Mouse (Mus musculus) liver, embryonic 15.5 days (tissue): ENCODE data around the gene Hps3. TPM values are rescaled to one million over a fixed set of nuclear protein-coding genes. Genes with fewer than 3 reads are reported as not detected.
A peak's percentile ranks its signal among the peaks of the same experiment; 100 is the strongest.
"Not testable (repeated sequence)": the region's sequence is repeated elsewhere in the genome, so short reads cannot be mapped to it uniquely, and the experiment has no call there.

Experiments used
- ATAC-seq: fragments of 200-750 bp; cut with Nextera tagmentation; 2 replicates; pipeline ENCODE4 v1.8.0; 2017; ENCODE audit warnings: moderate number of reproducible peaks, mild to moderate bottlenecking, moderate library complexity; ENCODE audit not compliant: insufficient read depth
- H3K27ac ChIP-seq: fragments of 300-500 bp; sonication (generic); replicated peaks from 2 replicates; pipeline ENCODE4 v1.5.1; 2015; ENCODE audit warnings: mild to moderate bottlenecking, inconsistent platforms
- H3K27me3 ChIP-seq: fragments of 300-500 bp; sonication (generic); 2 replicates; pipeline ENCODE4 v1.6.1; 2015; ENCODE audit warnings: mild to moderate bottlenecking, inconsistent platforms
- H3K36me3 ChIP-seq: fragments of 300-500 bp; sonication (generic); replicated peaks from 2 replicates; pipeline ENCODE4 v1.6.1; 2015; ENCODE audit warnings: moderate library complexity, mild to moderate bottlenecking, inconsistent platforms
- H3K4me1 ChIP-seq: fragments of 300-500 bp; sonication (generic); replicated peaks from 2 replicates; pipeline ENCODE4 v1.6.1; 2015; ENCODE audit warnings: inconsistent platforms
- H3K4me2 ChIP-seq: fragments of 300-500 bp; sonication (generic); 2 replicates; pipeline ENCODE4 v1.6.1; 2015; ENCODE audit warnings: moderate library complexity, mild to moderate bottlenecking, inconsistent platforms
- H3K4me3 ChIP-seq: fragments of 300-500 bp; sonication (generic); replicated peaks from 2 replicates; pipeline ENCODE4 v1.5.1; 2015; ENCODE audit warnings: mild to moderate bottlenecking, inconsistent platforms
- H3K9ac ChIP-seq: fragments of 300-500 bp; sonication (generic); 2 replicates; pipeline ENCODE4 v1.6.1; 2015; ENCODE audit warnings: moderate library complexity, mild to moderate bottlenecking, inconsistent platforms
- H3K9me3 ChIP-seq: fragments of 300-500 bp; sonication (generic); replicated peaks from 2 replicates; pipeline ENCODE4 v1.6.1; 2016; ENCODE audit warnings: inconsistent platforms
- WGBS: fragments of 180-500 bp; shearing (Covaris S2); methylation state at CpG from one replicate; pipeline ENCODE4 v1.1.7; 2015; ENCODE audit warnings: mixed read lengths; ENCODE audit not compliant: insufficient replicate concordance; 5-methylcytosine and 5-hydroxymethylcytosine counted together
- polyA plus RNA-seq: library from polyadenylated mRNA; unstranded; fragments of >200 nt; fragmentation: Nextera tagmentation; extraction: Ambion mirVana; gene quantifications from 2 replicates; pipeline ENCODE4 v1.2.1, GENCODE M21; 2015

Gene Hps3
- polyA plus RNA-seq, 1 experiment from 2014 or later, result 5.8 TPM

GRCm38 (mm10) chr3:20028640-20029039, 6.5 kb downstream of the Hps3 start:
- H3K36me3 ChIP-seq, result peaks cover 35% of the 10 kb centered on the region
- no peak overlapping the region for H3K4me3 ChIP-seq
- peaks cover 7% of the 10 kb centered on the region for H3K4me1 ChIP-seq
- H3K27ac ChIP-seq, result no peak overlapping the region
- H3K9ac ChIP-seq, result no peak overlapping the region
- ATAC-seq, result no peak
- no peak overlapping the region for H3K4me2 ChIP-seq
- H3K27me3 ChIP-seq, result no peaks in the 10 kb centered on the region
- 69% methylated on average over 3 of the region's 3 CpGs for WGBS
- no peaks in the 10 kb centered on the region for H3K9me3 ChIP-seq

- Histone ChIP-seq H3K4me2 (no peak overlapping the region), H3K9me3 (no peaks in the 10 kb centered on the region), H3K36me3 (peaks cover 43% of the 10 kb centered on the region), H3K4me3 (no peak overlapping the region), H3K27me3 (no peaks in the 10 kb centered on the region), H3K9ac (no peak overlapping the region), H3K27ac (peak overlapping the region; percentile 53; the same call in 1 of the 2 replicates), H3K4me1 (0 out of 2 replicates have a peak, but pooled peaks cover 1% of the 10 kb centered on the region)
- ATAC-seq, result no peak
- 72% methylated on average over 5 of the region's 5 CpGs for WGBS
These were observed 7.3 kb downstream of the Hps3 start for GRCm38 (mm10) chr3:20027788-20028187.

GRCm38 (mm10) chr3:20026996-20027689, 8.0 kb downstream of the Hps3 start:
- Histone ChIP-seq H3K9ac (no peak overlapping the region), H3K27ac (peak overlapping the region; percentile 70), H3K4me1 (no peaks in the 10 kb centered on the region), H3K4me3 (no peak overlapping the region), H3K36me3 (peaks cover 49% of the 10 kb centered on the region), H3K27me3 (no peaks in the 10 kb centered on the region), H3K9me3 (no peaks in the 10 kb centered on the region), H3K4me2 (no peak overlapping the region)
- WGBS, result 63% methylated on average over 8 of the region's 8 CpGs
- ATAC-seq, result peak; percentile 51

DNA sequence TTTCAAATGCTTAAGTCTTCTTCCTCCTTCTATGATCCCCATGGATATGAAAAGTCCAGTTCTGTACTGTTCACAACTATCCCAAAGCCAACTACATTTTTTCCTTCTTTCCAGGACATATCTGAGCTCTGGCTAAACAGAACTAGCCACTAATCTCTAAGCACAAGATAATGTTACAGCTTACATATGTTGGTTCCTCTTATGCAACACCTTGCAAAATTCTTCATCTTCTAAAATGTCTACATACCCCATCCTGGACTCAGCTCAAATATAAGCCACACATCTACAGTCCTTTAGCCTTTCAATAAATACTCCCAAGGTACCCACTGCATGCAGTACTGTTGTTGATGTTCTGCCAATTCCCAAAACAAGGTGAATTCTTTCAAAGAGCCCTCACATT, 8.6 kb downstream of the Hps3 start:
- no peak for ATAC-seq
- no peak overlapping the region for H3K9ac ChIP-seq
- H3K4me2 ChIP-seq, result no peak overlapping the region
- peaks cover 51% of the 10 kb centered on the region for H3K36me3 ChIP-seq
- no peak overlapping the region for H3K4me3 ChIP-seq
- H3K27me3 ChIP-seq, result no peaks in the 10 kb centered on the region
- no peaks in the 10 kb centered on the region for H3K9me3 ChIP-seq
- peak overlapping the region; percentile 70 for H3K27ac ChIP-seq
- no peaks in the 10 kb centered on the region for H3K4me1 ChIP-seq

DNA sequence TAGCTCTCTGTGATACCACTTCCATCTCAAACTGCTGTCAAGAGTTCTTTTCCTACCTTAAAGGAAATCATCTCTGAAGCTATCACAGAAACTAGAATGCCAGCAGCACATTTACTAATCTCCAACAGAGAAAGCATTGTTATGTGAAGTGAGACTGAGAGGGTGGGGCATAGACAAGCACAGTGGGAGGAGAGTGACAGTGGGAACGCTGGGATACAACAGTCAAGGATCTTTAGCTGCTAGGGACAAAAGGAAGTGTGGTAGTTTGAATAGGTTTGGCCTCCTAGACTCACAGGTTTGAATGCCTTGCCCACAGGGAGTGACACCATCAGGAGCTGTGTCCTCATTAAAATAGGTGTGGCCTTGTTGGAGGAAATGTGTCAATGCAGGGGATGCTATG, 11.3 kb downstream of the Hps3 start:
- H3K4me2 ChIP-seq, result no peak overlapping the region
- H3K4me1 ChIP-seq, result no peaks in the 10 kb centered on the region
- H3K27me3 ChIP-seq, result no peaks in the 10 kb centered on the region
- H3K27ac ChIP-seq, result no peak overlapping the region
- H3K4me3 ChIP-seq, result no peak overlapping the region
- no peak overlapping the region for H3K9ac ChIP-seq
- WGBS, result 56% methylated on average over 1 of the region's 1 CpGs
- H3K36me3 ChIP-seq, result peaks cover 58% of the 10 kb centered on the region
- ATAC-seq, result no peak
- H3K9me3 ChIP-seq, result no peaks in the 10 kb centered on the region

GRCm38 (mm10) chr3:20018076-20018475, 17.0 kb downstream of the Hps3 start:
- Histone ChIP-seq H3K4me2 (no peak overlapping the region), H3K27ac (no peak overlapping the region), H3K9me3 (no peaks in the 10 kb centered on the region), H3K4me3 (no peak overlapping the region), H3K36me3 (peaks cover 51% of the 10 kb centered on the region), H3K27me3 (no peaks in the 10 kb centered on the region), H3K9ac (no peak overlapping the region), H3K4me1 (no peaks in the 10 kb centered on the region)
- WGBS, result 55% methylated on average over 8 of the region's 8 CpGs
- no peak for ATAC-seq

DNA sequence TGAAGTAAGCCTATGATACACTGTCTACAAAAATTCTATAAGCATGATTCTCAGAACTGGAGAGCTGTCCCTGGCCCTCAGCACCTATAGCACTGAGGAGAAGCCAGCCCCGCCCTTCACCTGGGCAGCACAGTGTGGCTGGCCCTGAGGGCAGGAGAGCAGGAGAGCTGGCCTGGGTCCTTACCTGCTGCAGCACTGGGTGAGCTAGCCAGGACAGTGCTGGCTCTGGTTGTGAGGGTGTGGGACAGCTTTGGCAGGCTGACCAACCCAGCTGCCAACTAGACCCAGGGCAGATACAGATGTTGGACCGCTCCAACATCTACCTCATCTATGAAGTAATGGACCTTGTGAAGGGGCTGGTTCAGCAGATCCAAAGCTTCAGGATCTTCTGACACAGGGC, 20.7 kb downstream of the Hps3 start:
- no peaks in the 10 kb centered on the region for H3K27me3 ChIP-seq
- no peaks in the 10 kb centered on the region for H3K4me1 ChIP-seq
- H3K9ac ChIP-seq, result no peak overlapping the region
- no peak overlapping the region for H3K4me3 ChIP-seq
- H3K27ac ChIP-seq, result no peak overlapping the region
- H3K36me3 ChIP-seq, result peaks cover 45% of the 10 kb centered on the region
- H3K4me2 ChIP-seq, result no peak overlapping the region
- 90% methylated on average over 2 of the region's 2 CpGs for WGBS
- ATAC-seq, result no peak
- H3K9me3 ChIP-seq, result no peaks in the 10 kb centered on the region

DNA sequence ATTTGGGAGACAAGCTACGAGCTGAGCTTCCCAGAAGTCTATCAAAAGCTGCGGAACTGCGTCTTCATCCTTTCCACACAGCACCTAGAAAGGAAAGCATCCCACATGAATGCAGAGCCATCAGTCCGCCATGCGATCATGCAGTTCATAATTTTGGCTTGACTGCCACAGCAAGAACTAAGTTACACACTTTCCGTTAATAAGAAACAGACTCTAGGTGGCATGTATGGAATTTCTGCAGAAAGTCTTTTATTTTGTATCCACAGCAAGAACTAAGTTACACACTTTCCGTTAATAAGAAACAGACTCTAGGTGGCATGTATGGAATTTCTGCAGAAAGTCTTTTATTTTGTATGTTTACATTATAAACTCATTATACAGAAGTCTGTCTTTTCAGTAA, 24.2 kb downstream of the Hps3 start:
- H3K4me1 ChIP-seq, H3K9me3 ChIP-seq, H3K4me2 ChIP-seq, ATAC-seq, H3K27ac ChIP-seq, H3K4me3 ChIP-seq, H3K27me3 ChIP-seq, H3K9ac ChIP-seq: not testable (repeated sequence)
- H3K36me3 ChIP-seq, result peaks cover 38% of the 10 kb centered on the region
- 83% methylated on average over 7 of the region's 7 CpGs for WGBS

DNA sequence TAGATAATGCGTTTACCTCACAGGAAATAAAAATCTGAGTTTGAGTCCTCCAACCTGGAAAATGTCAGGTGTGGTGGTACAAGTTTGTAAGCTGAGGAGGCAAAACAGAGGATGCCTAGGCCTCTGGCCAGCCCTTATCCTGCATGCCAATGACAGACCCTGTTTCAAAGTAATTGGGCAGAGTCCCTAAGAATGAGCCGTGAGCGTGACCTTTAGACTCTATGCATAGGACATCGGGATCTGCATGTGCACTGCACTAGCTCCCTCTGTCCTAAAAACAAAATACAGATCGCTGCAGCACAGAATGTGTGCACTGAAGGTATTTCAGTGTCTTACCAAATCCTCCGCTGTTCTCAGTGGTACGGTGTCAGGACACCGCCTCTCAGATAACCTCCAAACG, 24.7 kb downstream of the Hps3 start:
- H3K4me1 ChIP-seq, result 0 out of 2 replicates have a peak, but pooled peaks cover 7% of the 10 kb centered on the region
- peaks cover 34% of the 10 kb centered on the region; the same call in 1 of the 2 replicates for H3K36me3 ChIP-seq
- ATAC-seq, result no peak
- H3K4me3 ChIP-seq, result no peak overlapping the region
- no peak overlapping the region for H3K27ac ChIP-seq
- 81% methylated on average over 9 of the region's 9 CpGs for WGBS
- H3K9ac ChIP-seq, result no peak overlapping the region
- no peaks in the 10 kb centered on the region for H3K27me3 ChIP-seq
- no peak overlapping the region for H3K4me2 ChIP-seq
- H3K9me3 ChIP-seq, result no peaks in the 10 kb centered on the region

DNA sequence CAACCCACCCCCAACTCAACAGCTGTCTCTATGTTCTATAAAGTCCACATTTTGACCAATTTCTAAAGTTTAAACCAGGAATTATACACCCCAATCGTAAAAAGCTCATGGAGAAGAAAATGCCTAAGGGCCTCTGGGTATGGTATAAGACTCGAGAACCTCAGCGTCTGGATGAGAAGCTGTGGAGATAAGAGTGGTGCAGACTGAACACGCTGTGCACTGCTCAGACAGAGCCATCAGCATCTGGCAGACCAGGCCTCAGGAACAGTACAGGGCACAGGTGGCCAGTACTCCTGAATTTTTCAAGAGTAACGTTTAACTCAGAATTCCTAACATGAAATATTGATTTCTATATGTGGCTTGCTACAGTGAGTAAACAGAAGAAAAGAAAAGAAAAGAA, 27.4 kb downstream of the Hps3 start:
- no peak overlapping the region for H3K4me3 ChIP-seq
- ATAC-seq, result no peak
- no peak overlapping the region for H3K9ac ChIP-seq
- no peaks in the 10 kb centered on the region for H3K9me3 ChIP-seq
- H3K4me2 ChIP-seq, result no peak overlapping the region
- 0 out of 2 replicates have a peak, but pooled peaks cover 7% of the 10 kb centered on the region for H3K4me1 ChIP-seq
- no peaks in the 10 kb centered on the region for H3K27me3 ChIP-seq
- peaks cover 28% of the 10 kb centered on the region for H3K36me3 ChIP-seq
- 43% methylated on average over 5 of the region's 5 CpGs for WGBS
- H3K27ac ChIP-seq, result no peak overlapping the region

- WGBS, result 69% methylated on average over 4 of the region's 4 CpGs
- no peak overlapping the region for H3K27ac ChIP-seq
- 0 out of 2 replicates have a peak, but pooled peaks cover 7% of the 10 kb centered on the region for H3K4me1 ChIP-seq
- H3K4me3 ChIP-seq, result no peak overlapping the region
- H3K27me3 ChIP-seq, result no peaks in the 10 kb centered on the region
- H3K4me2 ChIP-seq, result no peak overlapping the region
- H3K36me3 ChIP-seq, result peaks cover 28% of the 10 kb centered on the region
- no peaks in the 10 kb centered on the region for H3K9me3 ChIP-seq
- H3K9ac ChIP-seq, result no peak overlapping the region
- no peak for ATAC-seq
These were observed 27.8 kb downstream of the Hps3 start for GRCm38 (mm10) chr3:20007275-20007674.

- WGBS, result 30% methylated on average over 1 of the region's 1 CpGs
- H3K9me3 ChIP-seq, result no peaks in the 10 kb centered on the region
- ATAC-seq, result no peak
These were observed 29.5 kb downstream of the Hps3 start for GRCm38 (mm10) chr3:20005611-20006010.

More at GRCm38 (mm10) chr3:20005611-20006010, 29.5 kb downstream of the Hps3 start:
- Histone ChIP-seq H3K27me3 (no peaks in the 10 kb centered on the region), H3K4me1 (0 out of 2 replicates have a peak, but pooled peaks cover 7% of the 10 kb centered on the region), H3K9ac (no peak overlapping the region), H3K36me3 (peaks cover 30% of the 10 kb centered on the region; the same call in 1 of the 2 replicates), H3K4me3 (no peak overlapping the region), H3K27ac (no peak overlapping the region), H3K4me2 (no peak overlapping the region)
